Mouse (Mus musculus) retina, postnatal 7 days (tissue): ENCODE results near the gene Elmod3.
A peak's percentile ranks its signal among the peaks of the same experiment; 100 is the strongest.
"Not testable (repeated sequence)": the region's sequence is repeated elsewhere in the genome, so short reads cannot be mapped to it uniquely, and the experiment has no call there.

ENCODE experiments used
- DNase-seq: peaks from one replicate; pipeline ENCODE4 v3.0.0-alpha.2; 2012; ENCODE audit warnings: low read depth, low spot score

The Elmod3 gene

GRCm38 (mm10) chr6:72534035-72534809 is 64.0 kb downstream of the Elmod3 start:
- DNase-seq, result peak; percentile 73

- DNase-seq, result not testable (repeated sequence)
Measured at GRCm38 (mm10) chr6:72533555-72533954, 64.7 kb downstream of the Elmod3 start.

- no peak for DNase-seq
Measured at GRCm38 (mm10) chr6:72532580-72532979, 65.6 kb downstream of the Elmod3 start.

GRCm38 (mm10) chr6:72528410-72529151 is 69.6 kb downstream of the Elmod3 start:
- no peak for DNase-seq

GRCm38 (mm10) chr6:72527070-72527469 is 71.1 kb downstream of the Elmod3 start:
- no peak for DNase-seq

- no peak for DNase-seq
Measured at GRCm38 (mm10) chr6:72524160-72524559, 74.1 kb downstream of the Elmod3 start.

GRCm38 (mm10) chr6:72523222-72523621 is 75.0 kb downstream of the Elmod3 start:
- no peak for DNase-seq

GRCm38 (mm10) chr6:72522288-72522687 is 75.9 kb downstream of the Elmod3 start:
- no peak for DNase-seq

GRCm38 (mm10) chr6:72521607-72522006 is 76.6 kb downstream of the Elmod3 start, which contains the start of gene Sh2d6:
Gene Sh2d6 (minus strand): TSS chr6:72521707.
- no peak for DNase-seq

GRCm38 (mm10) chr6:72520904-72521303 is 77.3 kb downstream of the Elmod3 start:
- DNase-seq, result no peak

GRCm38 (mm10) chr6:72519892-72520663 is 78.1 kb downstream of the Elmod3 start:
- DNase-seq, result peak; percentile 46

GRCm38 (mm10) chr6:72519303-72519702 is 78.9 kb downstream of the Elmod3 start:
- DNase-seq, result no peak

GRCm38 (mm10) chr6:72518842-72519241 is 79.4 kb downstream of the Elmod3 start:
- no peak for DNase-seq
